Mouse (Mus musculus) cerebellum, adult 2 months (tissue): Measurements from ENCODE around the gene Hist1h2aa. TPM values are rescaled to one million over a fixed set of nuclear protein-coding genes. Genes with fewer than 3 reads are reported as not detected.

Experiments used
- DNase-seq, 2 experiments: peaks; one replicate each; pipeline ENCODE4 v3.0.0; 2021
- H3K27ac ChIP-seq: fragments of 200-500 bp; 2 replicates; pipeline ENCODE4 v1.5.1; 2012; ENCODE audit warnings: low read length, control low read depth, inconsistent platforms; ENCODE audit not compliant: insufficient read depth
- H3K27me3 ChIP-seq: fragments of 200-500 bp; 2 replicates; pipeline ENCODE4 v1.6.1; 2012; ENCODE audit warnings: inconsistent platforms, mild to moderate bottlenecking, low read length, moderate library complexity; ENCODE audit not compliant: control insufficient read depth, insufficient read depth
- H3K4me1 ChIP-seq: fragments of 200-500 bp; 2 replicates; pipeline ENCODE4 v1.6.1; 2011; ENCODE audit warnings: low read length; ENCODE audit not compliant: control insufficient read depth, insufficient read depth
- H3K4me3 ChIP-seq: fragments of 200-500 bp; replicated peaks from 2 replicates; pipeline ENCODE3; 2011; ENCODE audit warnings: mild to moderate bottlenecking, low read depth, low read length, control low read depth; ENCODE audit not compliant: insufficient read depth
- CTCF ChIP-seq: fragments of 200-500 bp; IDR thresholded peaks from 2 replicates; pipeline ENCODE4 v1.5.1; 2011; ENCODE audit warnings: low read depth, mild to moderate bottlenecking, control low read depth, low read length, moderate library complexity, borderline replicate concordance; ENCODE audit not compliant: insufficient read depth
- POLR2A ChIP-seq: fragments of 200-500 bp; IDR thresholded peaks from 2 replicates; pipeline ENCODE4 v1.6.1; 2011; ENCODE audit warnings: low read length, control low read depth, borderline replicate concordance; ENCODE audit not compliant: insufficient read depth
- WGBS: fragments of 180-500 bp; shearing (Covaris S2); methylation state at CpG from one replicate; pipeline ENCODE4 v1.1.7; 2018; 5-methylcytosine and 5-hydroxymethylcytosine counted together
- polyA plus RNA-seq: library from polyadenylated mRNA; depleted of rRNA; stranded (reverse); fragments of >200 nt; gene quantifications from 2 replicates; pipeline ENCODE4 v1.2.3, GENCODE M21; 2012

The Hist1h2aa gene
- polyA plus RNA-seq, 1 experiment = not detected

GRCm38 (mm10) chr13:23910121-23910520, 24.1 kb upstream of the Hist1h2aa start:
- 85% methylated on average over 5 of the region's 5 CpGs for WGBS
- DNase-seq = no peak
- TF ChIP-seq CTCF (no peak), POLR2A (no peak)
- no peak overlapping the region for H3K27ac ChIP-seq
- no peaks in the 10 kb centered on the region for H3K27me3 ChIP-seq
- H3K4me1 ChIP-seq = no peaks in the 10 kb centered on the region
- H3K4me3 ChIP-seq = no peak overlapping the region

DNA sequence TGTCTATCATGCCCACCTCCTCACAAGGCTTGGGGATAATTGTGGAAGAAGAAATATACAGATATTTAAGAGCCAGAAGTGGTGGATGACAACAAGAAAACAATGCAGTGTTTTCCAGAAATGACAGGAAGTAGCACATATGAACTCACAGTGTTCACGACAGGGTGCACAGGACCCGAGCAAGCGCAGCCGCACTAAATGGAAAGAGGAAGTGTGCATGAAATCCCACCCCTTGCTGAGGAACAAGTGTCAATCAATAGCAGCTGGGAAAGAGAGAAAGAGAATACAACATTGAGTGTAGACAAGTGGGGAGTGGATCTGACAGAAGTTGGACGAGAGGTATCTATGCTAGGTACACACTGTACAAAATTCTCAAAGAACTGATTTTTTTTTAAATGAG, 22.9 kb upstream of the Hist1h2aa start:
- no peak for TF ChIP-seq CTCF
- no peak for TF ChIP-seq POLR2A
- no peaks in the 10 kb centered on the region for H3K4me1 ChIP-seq
- 74% methylated on average over 5 of the region's 5 CpGs for WGBS

DNA sequence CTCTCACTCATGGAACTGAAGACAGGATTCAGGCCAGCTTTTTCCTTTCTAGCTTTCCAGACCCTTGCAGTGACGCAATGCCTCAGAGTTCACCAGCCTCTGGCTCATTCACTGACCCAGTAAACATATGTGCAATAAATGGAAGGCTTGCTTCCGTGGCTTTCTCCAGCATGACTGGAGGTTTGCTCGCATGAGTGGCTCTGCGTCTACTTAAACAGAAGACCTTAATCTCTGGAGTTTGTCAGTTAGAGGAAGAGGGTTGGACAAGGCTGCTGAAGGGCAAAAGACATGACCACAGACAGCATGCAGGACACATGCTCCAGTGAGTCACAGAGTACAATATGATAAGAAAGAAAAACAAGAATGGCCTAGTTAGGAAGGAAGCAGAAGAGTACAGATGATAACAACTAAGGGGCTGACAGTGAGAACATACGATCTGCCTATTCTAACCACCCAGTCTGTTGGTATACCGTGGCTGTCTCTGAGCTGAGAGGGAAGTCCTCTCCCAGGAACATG, 20.4 kb upstream of the Hist1h2aa start:
- Histone ChIP-seq H3K4me1 (no peaks in the 10 kb centered on the region), H3K27ac (no peak overlapping the region), H3K4me3 (no peak overlapping the region), H3K27me3 (no peaks in the 10 kb centered on the region)
- no peak for TF ChIP-seq CTCF
- no peak for TF ChIP-seq POLR2A
- no peak for DNase-seq
- 49% methylated on average over 6 of the region's 6 CpGs for WGBS

More for the DNA sequence above, 22.9 kb upstream of the Hist1h2aa start:
- Histone ChIP-seq H3K27ac (no peak overlapping the region), H3K4me3 (no peak overlapping the region), H3K27me3 (no peaks in the 10 kb centered on the region)
- no peak for DNase-seq

DNA sequence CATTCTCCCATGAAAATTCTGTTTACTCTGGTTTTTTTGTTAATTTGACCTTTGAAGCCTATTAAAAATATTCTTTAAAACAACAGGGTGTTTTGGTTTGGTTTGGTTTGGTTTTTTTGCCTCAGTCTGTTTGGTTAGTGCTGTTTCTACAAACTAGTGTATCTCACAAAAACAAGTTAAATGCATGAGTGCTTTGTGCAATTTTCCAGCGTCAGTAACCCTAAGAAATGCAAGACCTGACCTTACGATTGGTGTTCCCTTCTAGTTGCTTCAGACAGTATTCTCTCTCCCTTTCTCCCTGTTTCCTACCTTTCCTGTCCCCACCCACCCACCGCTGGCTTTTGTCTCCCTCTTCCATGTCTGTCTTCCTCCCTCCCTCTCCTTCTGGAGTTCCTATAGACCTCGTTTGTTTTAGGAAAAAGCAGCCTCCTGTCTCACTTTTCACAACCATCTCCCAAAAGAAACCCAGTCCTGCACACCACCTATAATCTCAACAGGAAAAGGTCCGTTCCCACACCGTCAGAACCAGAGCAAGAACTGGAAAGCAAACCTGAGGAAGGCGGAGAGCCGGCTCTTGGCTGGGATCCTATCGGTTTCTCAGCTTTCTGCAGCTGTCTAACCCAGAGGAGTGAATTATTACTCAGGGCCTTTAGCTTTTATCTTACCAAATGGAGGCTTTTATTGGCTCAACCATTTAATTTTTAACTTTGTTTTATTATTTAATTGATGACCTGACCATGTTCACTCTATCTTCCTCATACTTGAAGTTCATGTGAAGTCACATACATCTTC, 19.7 kb upstream of the Hist1h2aa start, which contains the start of gene Slc17a4:
Gene Slc17a4 (minus strand): TSS at position 634 of the 792 bp plus-strand sequence.
- no peak for TF ChIP-seq CTCF
- no peak for TF ChIP-seq POLR2A
- H3K4me1 ChIP-seq = no peaks in the 10 kb centered on the region
- DNase-seq = no peak
- H3K4me3 ChIP-seq = no peak within 1 kb of the TSS
- 70% methylated on average over 9 of the region's 9 CpGs for WGBS
- H3K27me3 ChIP-seq = no peaks in the 10 kb centered on the region
- H3K27ac ChIP-seq = no peak within 1 kb of the TSS

- no peaks in the 10 kb centered on the region for H3K4me1 ChIP-seq
- no peak for DNase-seq
- no peak overlapping the region for H3K27ac ChIP-seq
- TF ChIP-seq POLR2A (no peak), CTCF (no peak)
- H3K4me3 ChIP-seq = no peak overlapping the region
- 85% methylated on average over 1 of the region's 1 CpGs for WGBS
- H3K27me3 ChIP-seq = no peaks in the 10 kb centered on the region
These were observed 18.1 kb upstream of the Hist1h2aa start for GRCm38 (mm10) chr13:23916132-23916531.

- no peak for DNase-seq
- no peaks in the 10 kb centered on the region for H3K27me3 ChIP-seq
- H3K4me3 ChIP-seq = no peak overlapping the region
- H3K4me1 ChIP-seq = no peaks in the 10 kb centered on the region
- 83% methylated on average over 4 of the region's 4 CpGs for WGBS
- no peak overlapping the region for H3K27ac ChIP-seq
- TF ChIP-seq POLR2A (no peak), CTCF (no peak)
These were observed 16.6 kb upstream of the Hist1h2aa start for GRCm38 (mm10) chr13:23917674-23918073.

DNA sequence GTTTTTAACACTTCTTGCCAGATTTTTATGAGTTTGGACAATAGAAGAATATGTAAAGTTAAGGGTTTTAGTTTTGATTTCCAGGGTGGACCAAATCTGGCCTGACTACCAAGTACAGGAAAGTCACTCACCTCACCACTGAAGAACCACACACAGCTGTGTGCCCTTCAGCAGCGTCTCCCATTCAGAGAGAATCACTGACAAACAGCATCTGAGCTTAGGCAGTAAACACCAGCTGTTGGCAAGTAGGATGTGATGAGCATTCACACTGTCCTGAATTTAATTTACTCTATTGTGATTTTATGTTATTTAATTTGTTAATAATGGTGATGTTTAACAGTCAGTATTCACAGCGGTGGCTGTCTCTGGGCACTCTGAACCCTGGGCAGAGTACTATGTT, 8.5 kb upstream of the Hist1h2aa start:
- WGBS = 72% methylated on average over 2 of the region's 2 CpGs
- Histone ChIP-seq H3K4me1 (no peaks in the 10 kb centered on the region), H3K27ac (no peak overlapping the region), H3K4me3 (no peak overlapping the region), H3K27me3 (no peaks in the 10 kb centered on the region)
- no peak for TF ChIP-seq CTCF
- no peak for TF ChIP-seq POLR2A
- no peak for DNase-seq

GRCm38 (mm10) chr13:23928637-23929036, 5.6 kb upstream of the Hist1h2aa start:
- WGBS = 74% methylated on average over 3 of the region's 3 CpGs
- DNase-seq = no peak
- Histone ChIP-seq H3K4me1 (no peaks in the 10 kb centered on the region), H3K27me3 (no peaks in the 10 kb centered on the region), H3K27ac (no peak overlapping the region), H3K4me3 (no peak overlapping the region)
- TF ChIP-seq POLR2A (no peak), CTCF (no peak)
